Mouse (Mus musculus): ENCODE data around the gene Aak1.

DNA sequence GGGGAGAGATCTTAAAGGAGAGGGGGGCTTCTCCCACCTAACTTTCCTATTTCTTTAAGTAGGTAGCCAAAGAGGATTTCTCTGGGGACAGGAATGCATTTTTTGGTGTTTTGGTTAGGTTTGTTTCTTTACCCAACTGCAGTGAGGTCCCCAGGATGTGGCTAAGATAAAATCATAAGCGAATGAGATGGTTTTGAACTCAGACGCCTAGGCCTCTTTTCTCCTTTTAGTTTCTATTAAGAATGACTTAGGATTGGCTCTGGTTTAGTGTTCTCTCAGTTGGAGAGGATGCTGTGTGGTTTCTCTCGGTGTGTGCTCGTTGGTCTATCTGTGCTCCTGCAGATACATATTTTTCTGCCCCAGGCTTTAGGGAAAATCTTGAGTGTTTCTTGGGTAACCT, 1.3 kb downstream of the Aak1 start:
- TF ChIP-seq CTCF (conservative IDR thresholded peaks at IDR 0.05; ENCODE audit: low read length) (no peak), NANOG (IDR thresholded peaks at IDR 0.05; ENCODE audit: borderline replicate concordance, low read length) (no peak), POU5F1 (IDR thresholded peaks at IDR 0.05; ENCODE audit: borderline replicate concordance, low read length) (no peak)

Measured in E14TG2a.4 (cell line).